Mouse (Mus musculus) forebrain, postnatal 0 days (tissue): ENCODE measurements around the gene Olah. TPM values are rescaled to one million over a fixed set of nuclear protein-coding genes. Genes with fewer than 3 reads are reported as not detected.

ENCODE experiments used
- ATAC-seq: fragments of 200-750 bp; cut with Nextera tagmentation; 2 replicates; pipeline ENCODE4 v1.8.0; 2017; ENCODE audit warnings: mild to moderate bottlenecking, moderate library complexity
- DNase-seq: peaks from one replicate; pipeline ENCODE4 v3.0.0-alpha.2; 2015
- H3K27ac ChIP-seq: fragments of 300-500 bp; sonication (generic); 2 replicates; pipeline ENCODE4 v1.5.1; 2014; ENCODE audit warnings: low read depth, mild to moderate bottlenecking, antibody characterized with exemption, low read length, moderate library complexity, mixed read lengths
- H3K27me3 ChIP-seq: fragments of 300-500 bp; sonication (generic); 2 replicates; pipeline ENCODE4 v1.6.1; 2014; ENCODE audit warnings: mild to moderate bottlenecking, low read length, mixed read lengths; ENCODE audit not compliant: insufficient read depth
- H3K36me3 ChIP-seq: fragments of 300-500 bp; sonication (generic); 2 replicates; pipeline ENCODE4 v1.6.1; 2014; ENCODE audit warnings: mild to moderate bottlenecking, moderate library complexity; ENCODE audit not compliant: insufficient read depth
- H3K4me1 ChIP-seq: fragments of 300-500 bp; sonication (generic); 2 replicates; pipeline ENCODE4 v1.6.1; 2014; ENCODE audit warnings: antibody characterized with exemption; ENCODE audit not compliant: insufficient read depth
- H3K4me2 ChIP-seq: fragments of 300-500 bp; sonication (generic); 2 replicates; pipeline ENCODE4 v1.6.1; 2014; ENCODE audit warnings: low read depth, mild to moderate bottlenecking, moderate library complexity
- H3K4me3 ChIP-seq: fragments of 300-500 bp; sonication (generic); 2 replicates; pipeline ENCODE4 v1.5.1; 2014; ENCODE audit warnings: low read depth, low read length, mixed read lengths
- H3K9ac ChIP-seq: fragments of 300-500 bp; sonication (generic); 2 replicates; pipeline ENCODE4 v1.6.1; 2014; ENCODE audit warnings: mild to moderate bottlenecking
- H3K9me3 ChIP-seq: fragments of 300-500 bp; sonication (generic); 2 replicates; pipeline ENCODE4 v1.6.1; 2016; ENCODE audit warnings: low read length
- CTCF ChIP-seq: sonication (generic); IDR thresholded peaks from 2 replicates; pipeline ENCODE4 v1.5.1; 2016; ENCODE audit warnings: antibody characterized with exemption, control low read depth, low read depth
- WGBS: fragments of 180-500 bp; shearing (Covaris S2); extraction: QIAGEN DNeasy Blood & Tissue Kit; methylation state at CpG from one replicate; pipeline ENCODE4 v1.1.7; 2014; 5-methylcytosine and 5-hydroxymethylcytosine counted together
- polyA plus RNA-seq: library from polyadenylated mRNA; unstranded; fragments of >200 nt; fragmentation: Nextera tagmentation; extraction: Ambion mirVana; gene quantifications from 2 replicates; pipeline ENCODE4 v1.2.1, GENCODE M21; 2015
- total RNA-seq: library from RNA; depleted of rRNA; stranded (reverse); fragments of >200 nt; gene quantifications from 2 replicates; pipeline ENCODE4 v1.2.3, GENCODE M21; 2014

Gene Olah
- total and polyA plus RNA-seq, 2 experiments from 2014 or later = 0.13 TPM; not detected in 1

DNA sequence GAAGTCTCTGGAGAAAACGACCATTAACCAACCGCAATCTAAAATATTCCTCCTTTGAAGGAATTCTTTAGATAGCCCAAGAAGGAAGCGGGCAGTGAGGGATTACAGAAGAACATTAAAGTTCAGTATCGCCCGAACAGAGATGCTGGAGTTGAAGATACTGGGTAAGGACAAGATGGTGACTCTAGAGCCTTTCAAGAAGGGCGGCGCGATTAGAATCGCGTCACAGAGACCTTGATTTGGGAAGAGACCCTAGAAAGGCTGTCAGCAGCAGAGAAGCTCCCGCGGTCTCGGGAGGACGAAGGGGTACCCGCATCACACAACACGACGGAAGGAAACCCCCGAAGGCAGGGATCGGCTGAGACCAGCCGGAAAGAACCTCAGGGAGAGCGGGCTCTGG is 65.0 kb downstream of the Olah start:
- peak; percentile 40 for ATAC-seq
- peaks cover 20% of the 10 kb centered on the region for H3K36me3 ChIP-seq
- peak overlapping the region; percentile 90 for H3K27ac ChIP-seq
- no peaks in the 10 kb centered on the region for H3K9me3 ChIP-seq
- DNase-seq = peak; percentile 84
- H3K9ac ChIP-seq = peak overlapping the region; percentile 80
- WGBS = 2% methylated on average over 21 of the region's 21 CpGs
- 0 out of 2 replicates have a peak, but pooled peaks cover 5% of the 10 kb centered on the region for H3K27me3 ChIP-seq
- no peak for TF ChIP-seq CTCF
- H3K4me2 ChIP-seq = peak overlapping the region; percentile 70
- peaks cover 10% of the 10 kb centered on the region for H3K4me1 ChIP-seq
- H3K4me3 ChIP-seq = peak overlapping the region; percentile 63

- Histone ChIP-seq H3K9ac (peak overlapping the region; percentile 80; the same call in 1 of the 2 replicates), H3K27ac (peak overlapping the region; percentile 90; the same call in 1 of the 2 replicates)
These were observed 65.8 kb downstream of the Olah start for GRCm38 (mm10) chr2:3331071-3331703.

DNA sequence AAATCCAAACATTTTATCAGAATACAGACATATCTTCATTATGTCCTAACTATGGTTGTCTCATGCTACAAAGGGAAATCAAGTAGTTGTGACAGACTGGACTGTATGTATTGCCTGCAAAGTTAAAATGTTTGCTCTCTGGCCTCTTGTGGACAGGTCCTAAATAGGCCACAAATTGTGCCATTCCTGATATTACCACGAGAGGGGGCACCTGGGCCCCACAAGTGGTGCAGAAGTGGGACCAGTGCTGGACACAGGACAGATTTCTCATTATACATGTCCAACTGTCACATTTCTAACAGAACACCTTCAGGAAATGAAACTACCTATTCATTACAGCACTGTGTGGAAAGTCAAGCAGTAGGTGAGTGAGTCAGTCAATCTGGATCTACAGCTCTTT is 69.7 kb downstream of the Olah start:
- WGBS = 28% methylated on average over 1 of the region's 1 CpGs
- Histone ChIP-seq H3K9ac (no peak overlapping the region), H3K27me3 (no peaks in the 10 kb centered on the region), H3K36me3 (peaks cover 53% of the 10 kb centered on the region), H3K4me3 (no peak overlapping the region), H3K4me1 (peaks cover 10% of the 10 kb centered on the region), H3K9me3 (no peaks in the 10 kb centered on the region), H3K4me2 (no peak overlapping the region), H3K27ac (no peak overlapping the region)
- peak; percentile 60 for TF ChIP-seq CTCF
- ATAC-seq (no peak), DNase-seq (no peak)

More at GRCm38 (mm10) chr2:3331071-3331703, 65.8 kb downstream of the Olah start:
- no peaks in the 10 kb centered on the region for H3K9me3 ChIP-seq
- H3K4me2 ChIP-seq = peak overlapping the region; percentile 70
- 0 out of 2 replicates have a peak, but pooled peaks cover 5% of the 10 kb centered on the region for H3K27me3 ChIP-seq
- no peak for ATAC-seq
- TF ChIP-seq CTCF = no peak
- H3K4me1 ChIP-seq = peaks cover 10% of the 10 kb centered on the region
- WGBS = 80% methylated on average over 5 of the region's 5 CpGs
- DNase-seq = no peak
- H3K36me3 ChIP-seq = peaks cover 24% of the 10 kb centered on the region
- peak overlapping the region; percentile 63 for H3K4me3 ChIP-seq

DNA sequence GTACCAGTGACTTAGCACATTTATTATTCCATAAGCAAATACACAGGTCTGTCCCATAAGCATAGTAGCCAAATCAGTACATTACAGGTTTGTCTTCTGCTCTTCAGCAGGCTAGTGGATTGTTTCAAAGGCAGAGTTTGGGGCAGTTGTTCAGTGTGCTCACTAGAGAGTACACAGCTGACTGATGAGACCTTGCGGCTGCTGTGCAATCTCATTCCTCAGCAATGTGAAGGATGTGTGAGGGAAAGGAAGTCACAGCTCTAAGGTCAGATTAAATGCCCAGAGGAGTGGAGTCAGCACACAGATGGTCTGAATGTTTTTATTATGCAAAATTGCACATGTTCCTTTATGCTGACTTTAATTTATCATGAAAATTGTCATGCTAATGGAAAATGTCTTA is 70.5 kb downstream of the Olah start:
- no peak overlapping the region for H3K4me2 ChIP-seq
- no peak for ATAC-seq
- no peak overlapping the region for H3K4me3 ChIP-seq
- peaks cover 58% of the 10 kb centered on the region for H3K36me3 ChIP-seq
- peaks cover 6% of the 10 kb centered on the region for H3K4me1 ChIP-seq
- no peak for DNase-seq
- WGBS = 89% methylated on average over 1 of the region's 1 CpGs
- no peak overlapping the region for H3K9ac ChIP-seq
- TF ChIP-seq CTCF = no peak
- no peak overlapping the region for H3K27ac ChIP-seq
- H3K9me3 ChIP-seq = no peaks in the 10 kb centered on the region
- no peaks in the 10 kb centered on the region for H3K27me3 ChIP-seq

DNA sequence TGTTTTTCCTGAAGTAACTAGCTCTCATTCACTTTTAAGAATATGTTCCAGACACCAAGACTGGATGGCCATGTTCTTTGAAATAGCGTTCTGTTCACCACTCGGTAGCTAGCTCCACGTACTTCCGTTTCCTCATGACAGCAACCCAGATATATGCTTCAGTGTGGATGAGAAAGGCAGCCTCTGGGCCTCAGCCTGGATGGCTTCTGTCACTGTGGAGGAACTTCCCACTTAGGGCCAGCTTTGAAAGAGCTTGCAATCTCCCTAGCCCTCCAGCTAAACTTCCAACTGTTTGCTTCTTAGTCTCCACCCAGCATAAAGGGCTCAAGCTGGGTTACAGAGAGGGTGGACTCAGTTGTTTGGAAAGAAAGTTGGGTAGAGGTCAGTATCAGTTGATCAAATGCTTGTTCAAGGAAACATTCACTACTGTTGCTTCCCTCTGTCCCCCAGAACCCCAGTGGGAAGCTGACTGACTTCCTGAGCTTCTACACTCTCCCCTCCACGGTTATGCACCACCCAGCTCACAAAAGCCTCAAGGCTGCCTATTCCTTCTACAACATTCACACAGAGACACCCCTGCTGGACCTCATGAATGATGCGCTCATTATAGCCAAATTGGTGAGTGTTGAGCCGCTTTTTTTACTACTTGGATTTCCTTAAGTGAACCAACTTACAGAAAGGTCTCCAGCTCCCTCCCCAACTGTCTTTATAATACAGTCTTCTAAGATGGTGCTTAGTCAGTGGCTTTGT is 72.5 kb downstream of the Olah start:
- TF ChIP-seq CTCF = no peak
- no peaks in the 10 kb centered on the region for H3K4me1 ChIP-seq
- 93% methylated on average over 7 of the region's 7 CpGs for WGBS
- H3K36me3 ChIP-seq = peaks cover 66% of the 10 kb centered on the region
- DNase-seq (no peak), ATAC-seq (no peak)
- no peaks in the 10 kb centered on the region for H3K27me3 ChIP-seq
- H3K4me3 ChIP-seq = no peak overlapping the region
- H3K4me2 ChIP-seq = no peak overlapping the region
- H3K27ac ChIP-seq = no peak overlapping the region
- no peak overlapping the region for H3K9ac ChIP-seq
- H3K9me3 ChIP-seq = no peaks in the 10 kb centered on the region

DNA sequence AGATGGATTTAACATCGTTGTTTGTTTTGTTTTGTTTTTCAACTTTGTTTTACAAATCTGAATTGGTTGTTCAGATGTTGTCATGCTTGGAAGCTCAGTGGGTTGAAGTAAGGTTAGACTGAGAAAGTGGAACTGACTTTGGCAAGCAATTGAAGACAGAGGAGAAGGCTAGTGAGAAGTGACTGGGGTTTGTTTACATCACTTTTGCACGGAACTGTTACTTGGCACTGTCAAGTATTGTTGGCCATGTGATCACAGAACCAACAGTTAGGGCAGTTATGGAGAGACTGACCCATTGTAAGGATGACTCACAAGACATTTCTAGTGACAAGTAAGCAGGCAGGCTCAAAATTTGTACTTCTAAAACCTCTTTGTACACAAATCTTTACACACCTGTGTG is 73.9 kb downstream of the Olah start:
- Histone ChIP-seq H3K4me2 (no peak overlapping the region), H3K36me3 (peaks cover 66% of the 10 kb centered on the region), H3K4me1 (no peaks in the 10 kb centered on the region), H3K9ac (no peak overlapping the region), H3K27me3 (no peaks in the 10 kb centered on the region), H3K27ac (no peak overlapping the region), H3K4me3 (no peak overlapping the region), H3K9me3 (no peaks in the 10 kb centered on the region)
- TF ChIP-seq CTCF = no peak
- ATAC-seq = no peak
- WGBS = 84% methylated on average over 2 of the region's 2 CpGs
- no peak for DNase-seq

- Histone ChIP-seq H3K4me2 (no peak overlapping the region), H3K9ac (no peak overlapping the region), H3K9me3 (no peaks in the 10 kb centered on the region), H3K27me3 (no peaks in the 10 kb centered on the region), H3K27ac (no peak overlapping the region), H3K4me3 (no peak overlapping the region), H3K4me1 (no peaks in the 10 kb centered on the region), H3K36me3 (peaks cover 13% of the 10 kb centered on the region)
- DNase-seq (no peak), ATAC-seq (no peak)
- TF ChIP-seq CTCF = no peak
- WGBS = 80% methylated on average over 3 of the region's 3 CpGs
These were observed 91.5 kb downstream of the Olah start for GRCm38 (mm10) chr2:3305426-3306025.
